In the genomic region with DNA sequence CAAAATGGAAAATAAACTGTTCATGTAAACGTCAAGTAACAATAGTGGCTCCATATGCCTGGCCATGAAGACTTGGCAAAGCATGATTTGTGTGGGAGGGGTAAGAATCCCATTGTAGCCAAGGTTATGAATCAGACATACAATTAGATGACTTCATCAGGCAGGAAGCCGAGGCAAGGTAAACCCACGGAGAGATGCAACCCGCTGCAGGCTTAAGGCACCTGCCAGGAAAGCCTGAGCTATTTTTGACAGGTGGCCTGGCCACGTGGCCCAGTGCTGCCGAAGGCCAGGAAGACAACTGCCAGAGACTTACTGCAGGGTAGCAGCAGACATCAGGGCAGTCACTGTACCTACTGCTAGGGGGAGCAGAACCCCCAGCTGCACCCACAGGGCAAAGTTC, we compare ENCODE assay signal across 15 mouse cellular contexts. TPM values are rescaled to one million over a fixed set of nuclear protein-coding genes. Genes with fewer than 3 reads are reported as not detected.
DNase-seq lines count a peak whose midpoint lies in the region; ATAC-seq lines count a peak whose summit lies in the region.
"Had no signal": no experiment of that assay in that cellular context is flagged by ENCODE, and none has a peak within 500 bp of the region (broad histone marks: within the 10 kb centered on the region; RNA-seq: fewer than 3 reads in every experiment).

No protein-coding gene starts in this region.

- H3K4me2 ChIP-seq in heart, embryonic 11.5 days = no peak overlapping the region
- no peak overlapping the region for H3K4me2 ChIP-seq in midbrain, embryonic 13.5 days (replicated peaks)
- H3K4me2 ChIP-seq: embryonic facial prominence, embryonic 12.5 days; heart, embryonic 15.5 days had no signal

- H3K9me3 ChIP-seq in heart, embryonic 11.5 days (replicated peaks; ENCODE audit: control insufficient read depth, low read length) = no peaks in the 10 kb centered on the region
- H3K9me3 ChIP-seq in midbrain, embryonic 13.5 days = no peaks in the 10 kb centered on the region
- H3K9me3 ChIP-seq: embryonic facial prominence, embryonic 12.5 days; G1E; heart, embryonic 15.5 days; megakaryocyte, embryonic 14.5 days had no signal

- WGBS in heart, embryonic 11.5 days (ENCODE audit: insufficient replicate concordance) = 59% methylated on average over 6 of the region's 6 CpGs
- 82% methylated on average over 6 of the region's 6 CpGs for WGBS in midbrain, embryonic 13.5 days

- no peak for ATAC-seq in heart, embryonic 11.5 days (replicated peaks; ENCODE audit: insufficient number of reproducible peaks, low FRiP score, low TSS enrichment)
- no peak for ATAC-seq in midbrain, embryonic 13.5 days

- DNase-seq in heart, postnatal 10 days = peak; percentile 25 to 40
- peak; percentile 88 to 94 for DNase-seq in cerebellum, adult 18-20 months
- DNase-seq in layer of hippocampus, adult 8-10 months (ENCODE audit: low spot score in 2 of 2) = peak; percentile 66 to 77
- DNase-seq in thymus, postnatal 10 days (ENCODE audit: low spot score in 2 of 2) = peak; percentile 16 to 25
- DNase-seq in testis, postnatal 14 days (ENCODE audit: low spot score) = no peak
- DNase-seq in lung, postnatal 4 days = no peak
- DNase-seq: adrenal gland, postnatal 36 days; kidney, adult 8-10 months had no signal

- no peak overlapping the region for H3K9ac ChIP-seq in heart, embryonic 11.5 days (ENCODE audit: low read depth, low read length)
- no peak overlapping the region for H3K9ac ChIP-seq in midbrain, embryonic 13.5 days (replicated peaks)
- H3K9ac ChIP-seq: embryonic facial prominence, embryonic 12.5 days; heart, embryonic 15.5 days had no signal

- no peak overlapping the region for H3K4me3 ChIP-seq in heart, embryonic 11.5 days (ENCODE audit: low read depth, low read length)
- H3K4me3 ChIP-seq in midbrain, embryonic 13.5 days (replicated peaks) = no peak overlapping the region
- H3K4me3 ChIP-seq: embryonic facial prominence, embryonic 12.5 days; heart, embryonic 15.5 days; megakaryocyte, embryonic 14.5 days had no signal

- no peaks in the 10 kb centered on the region for H3K4me1 ChIP-seq in heart, embryonic 11.5 days (ENCODE audit: control insufficient read depth, insufficient read depth, low read length)
- H3K4me1 ChIP-seq in midbrain, embryonic 13.5 days (replicated peaks) = no peaks in the 10 kb centered on the region
- H3K4me1 ChIP-seq: embryonic facial prominence, embryonic 12.5 days; heart, embryonic 15.5 days; megakaryocyte, embryonic 14.5 days had no signal

- no peaks in the 10 kb centered on the region for H3K36me3 ChIP-seq in heart, embryonic 11.5 days (ENCODE audit: control insufficient read depth, insufficient read depth, low read length)
- no peaks in the 10 kb centered on the region for H3K36me3 ChIP-seq in midbrain, embryonic 13.5 days
- H3K36me3 ChIP-seq: embryonic facial prominence, embryonic 12.5 days; G1E; heart, embryonic 15.5 days had no signal

- intact Hi-C loops in heart, postnatal 10 days (cut with DNase I) = no loop called here

- no peaks in the 10 kb centered on the region for H3K27me3 ChIP-seq in heart, embryonic 11.5 days (ENCODE audit: control insufficient read depth, insufficient read depth, low read length)
- no peaks in the 10 kb centered on the region for H3K27me3 ChIP-seq in midbrain, embryonic 13.5 days
- H3K27me3 ChIP-seq: embryonic facial prominence, embryonic 12.5 days; heart, embryonic 15.5 days had no signal

- no peak overlapping the region for H3K27ac ChIP-seq in heart, embryonic 11.5 days (ENCODE audit: low read depth, low read length)
- H3K27ac ChIP-seq in midbrain, embryonic 13.5 days = no peak overlapping the region
- H3K27ac ChIP-seq: embryonic facial prominence, embryonic 12.5 days; heart, embryonic 15.5 days had no signal

RNA-seq across cellular contexts. Expression of a gene that starts 16.3 kb away (rescaled TPM):
- not detected for total RNA-seq in heart, postnatal 10 days (2021)
- polyA plus RNA-seq in heart, embryonic 11.5 days (2014; fragmentation: Nextera tagmentation; extraction: Ambion mirVana) = not detected in 2 replicates
- not detected for total RNA-seq in layer of hippocampus, adult 8-10 months (2022)
- polyA plus RNA-seq in midbrain, embryonic 13.5 days (2015; fragmentation: Nextera tagmentation; extraction: Ambion mirVana) = not detected in 2 replicates
- total RNA-seq: adrenal gland, postnatal 36 days; G1E; liver, adult 2 months had no signal
- polyA plus RNA-seq: G1E; heart, embryonic 15.5 days had no signal

RNA-seq across cellular contexts. Expression of a gene that starts 23.3 kb away (rescaled TPM):
- total RNA-seq in heart, postnatal 10 days (2021) = not detected
- polyA plus RNA-seq in heart, embryonic 11.5 days (2014; fragmentation: Nextera tagmentation; extraction: Ambion mirVana) = not detected in 2 replicates
- total RNA-seq in layer of hippocampus, adult 8-10 months (2022) = 1 to 10 TPM in 1 of 4 experiments, under 1 TPM in 2, not detected in 1; 0.85 to 1.7 (median 0.93) TPM
- polyA plus RNA-seq in midbrain, embryonic 13.5 days (2015; fragmentation: Nextera tagmentation; extraction: Ambion mirVana) = not detected in 2 replicates
- total RNA-seq: adrenal gland, postnatal 36 days had no signal
- polyA plus RNA-seq: embryonic facial prominence, embryonic 12.5 days; G1E had no signal

Comparison
In these comparisons a context has a peak if more than half of its experiments do, and no peak if none do; other contexts are left out.
1. DNase-seq: peak in heart, postnatal 10 days (2 of 2), cerebellum, adult 18-20 months (2 of 2), layer of hippocampus, adult 8-10 months (2 of 2) and thymus, postnatal 10 days (2 of 2); none in testis, postnatal 14 days (single experiment) and lung, postnatal 4 days (0 of 2).